Mouse (Mus musculus) limb, embryonic 10.5 days (tissue): Measurements from ENCODE around the gene Cycs. TPM values are rescaled to one million over a fixed set of nuclear protein-coding genes. Genes with fewer than 3 reads are reported as not detected.

Experiments
- DNase-seq: peaks from one replicate; pipeline ENCODE4 v3.0.0-alpha.2; 2017; ENCODE audit warnings: low spot score
- H3K27ac ChIP-seq: fragments of 300-500 bp; sonication (generic); 2 replicates; pipeline ENCODE4 v1.5.1; 2016; ENCODE audit warnings: mild to moderate bottlenecking
- H3K27me3 ChIP-seq: fragments of 300-500 bp; sonication (generic); 2 replicates; pipeline ENCODE4 v1.6.1; 2016; ENCODE audit warnings: low read depth, mild to moderate bottlenecking; ENCODE audit not compliant: poor library complexity, severe bottlenecking
- H3K36me3 ChIP-seq: fragments of 300-500 bp; sonication (generic); 2 replicates; pipeline ENCODE4 v1.6.1; 2016; ENCODE audit warnings: mild to moderate bottlenecking, moderate library complexity
- H3K4me1 ChIP-seq: fragments of 300-500 bp; sonication (generic); 2 replicates; pipeline ENCODE4 v1.6.1; 2016
- H3K4me3 ChIP-seq: fragments of 300-500 bp; sonication (generic); 2 replicates; pipeline ENCODE4 v1.5.1; 2016; ENCODE audit warnings: mild to moderate bottlenecking, moderate library complexity
- H3K9me3 ChIP-seq: fragments of 300-500 bp; sonication (generic); replicated peaks from 2 replicates; pipeline ENCODE4 v1.6.1; 2016; ENCODE audit warnings: mild to moderate bottlenecking
- WGBS: fragments of 180-500 bp; shearing (Covaris S2); methylation state at CpG from one replicate; pipeline ENCODE4 v1.1.7; 2016; 5-methylcytosine and 5-hydroxymethylcytosine counted together
- polyA plus RNA-seq: library from polyadenylated mRNA; unstranded; fragments of >200 nt; fragmentation: Nextera tagmentation; extraction: Ambion mirVana; gene quantifications from 2 replicates; pipeline ENCODE4 v1.2.1, GENCODE M21; 2016

Cycs gene
- polyA plus RNA-seq, result 80.1 and 96.7 TPM in 2 replicates

DNA sequence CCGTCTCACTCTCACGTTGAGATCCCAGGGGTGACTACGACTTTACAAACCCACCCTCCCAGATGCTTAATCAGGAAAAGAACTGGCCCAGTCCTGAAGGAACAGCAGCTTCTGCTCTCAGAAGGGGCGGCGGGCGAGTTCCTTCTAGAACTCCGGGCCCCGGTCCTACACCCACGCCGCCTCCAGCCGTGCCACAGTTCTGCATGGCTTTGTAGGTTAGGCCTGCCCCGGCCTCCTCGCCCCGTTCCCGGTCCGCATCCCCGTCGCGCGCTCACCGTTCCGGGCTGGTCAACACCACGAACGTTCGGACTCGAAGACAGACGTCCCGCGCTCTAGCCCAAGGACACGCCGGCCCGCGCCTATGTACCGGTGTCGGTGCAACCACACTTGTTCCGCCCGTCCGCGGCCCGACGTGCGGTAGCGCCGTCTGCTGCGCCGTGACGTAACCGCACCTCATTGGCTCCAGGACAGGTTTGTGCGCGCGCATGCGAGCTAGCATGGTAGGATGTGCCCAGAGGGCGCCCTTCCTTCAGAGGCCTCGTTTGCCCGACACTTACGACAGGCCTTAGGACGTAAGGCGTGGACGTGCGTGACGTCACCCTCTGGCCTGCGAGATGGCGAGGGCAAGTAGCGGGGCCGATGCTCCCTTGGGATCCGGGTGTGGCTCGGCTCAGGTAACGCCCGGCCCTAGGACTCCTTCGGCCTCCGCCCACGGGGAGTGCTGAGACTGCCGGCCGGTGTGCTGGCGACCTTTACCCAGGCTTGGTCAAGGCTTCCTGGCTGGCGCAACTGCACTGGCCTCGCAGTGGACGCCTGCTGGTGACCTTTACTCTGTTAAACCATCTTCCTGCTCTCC lies at the start of gene Cycs:
TSS of gene Cycs (minus strand) at position 398 of the 856 bp plus-strand sequence.
- H3K27ac ChIP-seq, result peak within 1 kb of the TSS; percentile 95
- H3K4me1 ChIP-seq, result peaks cover 16% of the 10 kb centered on the region
- WGBS, result under 1% methylated on average over 78 of the region's 78 CpGs
- peak within 1 kb of the TSS; percentile 92 for H3K4me3 ChIP-seq
- H3K9me3 ChIP-seq, result no peaks in the 10 kb centered on the region
- no peaks in the 10 kb centered on the region for H3K27me3 ChIP-seq
- peak; percentile 100 for DNase-seq
- H3K36me3 ChIP-seq, result peaks cover 21% of the 10 kb centered on the region

DNA sequence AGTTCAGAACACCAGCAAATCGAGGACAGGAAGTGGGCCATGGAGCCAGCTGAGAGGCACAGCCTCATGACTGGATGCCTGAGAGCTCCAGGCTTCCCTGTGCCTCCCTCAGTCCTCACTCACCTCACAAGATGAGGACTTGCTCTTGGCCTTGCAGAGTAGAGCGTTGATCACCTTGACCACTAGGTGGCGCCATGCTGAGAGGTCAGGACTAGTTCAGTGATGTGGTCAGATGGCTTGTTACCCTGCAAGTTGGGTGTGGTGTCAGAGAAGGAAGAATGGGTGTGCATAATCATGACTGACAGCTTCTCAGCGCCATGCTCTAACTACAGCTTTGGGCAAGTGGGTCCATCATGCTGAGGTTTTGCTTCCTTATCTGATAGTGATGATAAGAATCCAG lies 35.3 kb upstream of the Cycs start:
- H3K4me1 ChIP-seq, result peaks cover 15% of the 10 kb centered on the region
- H3K27ac ChIP-seq, result no peak overlapping the region
- 36% methylated on average over 4 of the region's 4 CpGs for WGBS
- 0 out of 2 replicates have a peak, but pooled peaks cover 5% of the 10 kb centered on the region for H3K27me3 ChIP-seq
- H3K4me3 ChIP-seq, result no peak overlapping the region
- no peaks in the 10 kb centered on the region for H3K9me3 ChIP-seq
- no peaks in the 10 kb centered on the region for H3K36me3 ChIP-seq
- peak; percentile 78 for DNase-seq

DNA sequence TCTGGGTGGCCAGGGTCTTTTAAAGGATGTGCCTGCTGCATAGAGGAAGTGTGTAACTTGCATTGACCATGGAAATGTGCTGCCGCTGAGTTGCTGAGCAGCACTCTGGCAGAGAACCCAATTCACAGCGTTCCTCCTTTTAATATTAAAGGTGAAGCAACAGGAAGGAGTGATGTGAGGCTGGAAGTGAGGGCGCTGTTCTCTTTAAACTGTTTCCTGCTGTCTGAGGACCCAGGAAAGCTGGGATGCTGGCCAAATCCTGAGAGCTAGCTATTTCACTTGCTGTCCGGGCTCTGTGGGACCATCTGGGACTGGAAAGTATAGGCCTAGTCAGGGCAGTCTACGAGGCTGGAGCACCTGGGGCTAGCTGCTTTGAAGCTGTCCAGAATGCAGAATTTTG lies 32.2 kb upstream of the Cycs start:
- no peak for DNase-seq
- WGBS, result 81% methylated on average over 5 of the region's 5 CpGs
- peaks cover 22% of the 10 kb centered on the region for H3K27me3 ChIP-seq
- no peak overlapping the region for H3K27ac ChIP-seq
- H3K4me1 ChIP-seq, result peaks cover 22% of the 10 kb centered on the region
- H3K4me3 ChIP-seq, result no peak overlapping the region
- no peaks in the 10 kb centered on the region for H3K9me3 ChIP-seq
- H3K36me3 ChIP-seq, result no peaks in the 10 kb centered on the region

DNA sequence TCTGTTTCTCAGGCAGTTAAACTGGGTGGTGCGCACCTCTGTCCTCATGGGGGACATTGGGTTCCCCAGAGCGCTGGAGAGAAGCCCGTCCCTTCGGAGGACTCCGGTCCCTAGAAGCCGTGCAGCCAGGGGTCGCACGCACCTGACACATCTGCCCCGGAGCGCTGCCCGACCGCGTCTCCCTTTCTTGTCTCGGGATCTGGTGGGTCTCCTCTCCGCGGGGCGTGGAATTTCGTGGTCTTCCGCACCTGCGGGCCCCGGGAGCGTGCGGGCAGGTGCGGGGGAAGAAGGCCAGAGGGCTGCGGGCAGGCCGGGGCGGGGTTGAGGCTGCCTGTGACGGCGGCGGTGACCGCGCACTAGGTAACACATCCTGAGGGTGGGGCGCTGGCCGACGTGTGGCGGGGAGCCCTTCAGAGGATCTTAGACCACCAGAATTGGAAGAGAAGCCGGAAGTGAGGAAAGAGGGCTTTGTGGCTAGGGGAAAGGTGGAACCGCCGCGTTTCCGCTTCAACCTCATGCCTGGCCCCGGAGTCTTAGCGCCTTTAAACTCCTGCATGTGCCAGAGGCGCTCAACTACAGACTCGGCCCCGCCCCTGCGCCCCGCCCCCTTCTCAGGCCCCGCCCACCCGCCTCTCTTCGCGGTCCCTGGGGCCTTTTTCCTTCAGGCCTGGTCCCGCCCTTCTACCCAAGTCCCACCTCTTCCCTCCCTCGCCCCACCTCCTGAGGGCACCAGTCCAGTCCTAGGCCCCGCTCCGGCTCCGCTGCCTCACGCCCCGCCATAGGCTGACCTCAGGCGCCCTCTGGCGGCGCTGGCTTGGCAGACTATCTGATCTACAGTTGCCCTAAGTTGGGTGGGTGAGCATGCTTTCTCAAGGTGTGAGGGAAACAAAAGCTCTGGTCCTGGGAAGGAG lies 30.2 kb upstream of the Cycs start, which contains the start of gene 4921507P07Rik:
TSS of gene 4921507P07Rik (minus strand) at position 332 of the 911 bp plus-strand sequence.
- H3K27ac ChIP-seq, result peak within 1 kb of the TSS; percentile 81
- peak; percentile 91 for DNase-seq
- under 1% methylated on average over 58 of the region's 62 CpGs for WGBS
- peaks cover 22% of the 10 kb centered on the region for H3K27me3 ChIP-seq
- peak within 1 kb of the TSS; percentile 60 for H3K4me3 ChIP-seq
- peaks cover 22% of the 10 kb centered on the region for H3K4me1 ChIP-seq
- H3K9me3 ChIP-seq, result no peaks in the 10 kb centered on the region
- no peaks in the 10 kb centered on the region for H3K36me3 ChIP-seq

DNA sequence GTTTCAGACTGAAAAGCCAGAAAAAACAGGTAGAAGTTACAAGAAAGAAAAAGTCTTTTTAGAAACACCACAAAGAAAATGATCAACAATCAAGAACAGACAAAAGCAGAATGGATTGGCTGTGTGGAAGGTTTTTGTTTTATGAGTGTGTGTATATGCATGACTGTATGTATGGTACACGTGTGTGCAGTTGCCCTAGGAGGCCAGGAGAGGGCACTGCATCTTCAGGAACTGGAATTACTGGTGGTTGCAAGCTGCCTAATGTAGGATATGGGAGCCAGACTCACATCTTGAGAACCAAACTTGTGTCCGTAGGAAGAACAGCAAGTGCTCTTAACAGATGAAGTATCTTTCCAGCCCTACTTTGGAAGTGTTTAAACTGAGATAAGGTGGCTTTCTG lies 28.0 kb upstream of the Cycs start:
- Histone ChIP-seq H3K27ac (no peak overlapping the region), H3K9me3 (no peaks in the 10 kb centered on the region), H3K4me3 (no peak overlapping the region), H3K27me3 (peaks cover 21% of the 10 kb centered on the region), H3K4me1 (peaks cover 22% of the 10 kb centered on the region), H3K36me3 (no peaks in the 10 kb centered on the region)
- WGBS, result 85% methylated on average over 2 of the region's 2 CpGs
- no peak for DNase-seq

DNA sequence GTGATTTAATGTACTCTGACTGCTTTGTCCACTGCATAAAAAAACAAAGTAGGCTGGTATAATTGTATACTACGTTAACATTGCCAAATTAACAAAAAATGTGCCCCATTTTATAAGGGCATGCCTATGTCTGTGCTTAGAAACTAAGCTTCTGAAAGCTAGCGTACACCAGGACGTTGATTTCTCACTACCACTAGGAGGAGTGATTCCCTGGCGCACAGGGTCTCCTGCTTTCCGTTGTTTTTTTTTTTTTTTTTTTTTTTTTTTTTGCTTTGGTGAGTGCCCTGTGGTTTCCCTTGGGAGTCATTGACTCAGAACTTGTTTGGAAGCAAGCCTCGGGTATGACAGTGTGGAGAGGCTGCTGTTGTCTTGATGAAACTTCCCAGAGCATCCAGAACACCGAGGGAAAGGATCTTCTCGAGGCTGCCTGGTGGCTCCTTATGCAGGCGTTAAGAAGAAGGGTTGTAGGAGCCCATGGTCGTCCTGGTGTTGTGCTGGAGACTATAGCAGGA lies 27.1 kb upstream of the Cycs start:
- Histone ChIP-seq H3K36me3 (no peaks in the 10 kb centered on the region), H3K4me1 (peaks cover 19% of the 10 kb centered on the region), H3K27me3 (peaks cover 17% of the 10 kb centered on the region), H3K4me3 (no peak overlapping the region), H3K27ac (no peak overlapping the region), H3K9me3 (no peaks in the 10 kb centered on the region)
- WGBS, result 74% methylated on average over 10 of the region's 10 CpGs
- no peak for DNase-seq

DNA sequence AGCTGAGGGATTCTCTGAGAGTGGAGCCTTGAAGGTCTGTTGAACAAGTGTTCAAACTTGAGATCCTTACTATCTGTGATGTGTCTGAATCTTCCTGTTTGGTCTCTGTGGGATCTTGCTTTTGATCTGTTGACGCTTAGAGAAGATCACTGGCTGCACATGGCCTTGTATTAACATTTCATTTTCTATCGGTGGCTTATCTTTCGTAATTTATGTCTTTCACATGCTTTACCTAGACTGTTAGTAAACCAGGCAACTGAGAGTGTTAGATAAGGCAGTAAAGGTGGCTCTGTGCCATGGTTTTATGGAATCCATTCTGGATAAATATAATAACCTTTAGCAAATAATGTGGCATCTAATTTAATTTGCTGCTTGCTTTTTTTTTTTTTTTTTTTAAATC lies 23.9 kb upstream of the Cycs start:
- no peak for DNase-seq
- no peak overlapping the region for H3K4me3 ChIP-seq
- H3K9me3 ChIP-seq, result no peaks in the 10 kb centered on the region
- H3K27ac ChIP-seq, result no peak overlapping the region
- peaks cover 7% of the 10 kb centered on the region; the same call in 1 of the 2 replicates for H3K4me1 ChIP-seq
- H3K36me3 ChIP-seq, result no peaks in the 10 kb centered on the region
- 97% methylated on average over 3 of the region's 3 CpGs for WGBS
- H3K27me3 ChIP-seq, result peaks cover 6% of the 10 kb centered on the region

DNA sequence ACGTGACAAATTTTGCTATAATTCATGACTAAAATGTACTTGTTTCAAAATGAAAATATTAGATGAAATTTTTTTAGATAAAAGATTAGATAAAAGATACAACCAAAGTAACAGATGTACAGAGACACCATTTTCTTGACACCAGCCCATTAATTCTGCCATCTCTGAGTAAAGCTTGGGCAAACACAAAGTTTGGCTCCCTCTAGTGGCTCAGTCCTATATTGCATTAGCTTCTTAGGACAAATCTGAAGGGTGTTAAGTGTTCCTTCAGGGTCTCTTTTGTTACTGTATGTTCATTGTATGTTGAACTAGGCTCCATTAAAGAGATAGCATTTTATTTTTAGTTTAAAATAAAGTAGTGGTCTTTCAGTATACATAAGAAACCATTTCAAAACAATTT lies 21.9 kb upstream of the Cycs start:
- no peak for DNase-seq
- Histone ChIP-seq H3K27ac (no peak overlapping the region), H3K9me3 (no peaks in the 10 kb centered on the region), H3K4me3 (no peak overlapping the region), H3K36me3 (no peaks in the 10 kb centered on the region), H3K27me3 (no peaks in the 10 kb centered on the region), H3K4me1 (peaks cover 8% of the 10 kb centered on the region; the same call in 1 of the 2 replicates)
- 91% methylated on average over 1 of the region's 1 CpGs for WGBS

DNA sequence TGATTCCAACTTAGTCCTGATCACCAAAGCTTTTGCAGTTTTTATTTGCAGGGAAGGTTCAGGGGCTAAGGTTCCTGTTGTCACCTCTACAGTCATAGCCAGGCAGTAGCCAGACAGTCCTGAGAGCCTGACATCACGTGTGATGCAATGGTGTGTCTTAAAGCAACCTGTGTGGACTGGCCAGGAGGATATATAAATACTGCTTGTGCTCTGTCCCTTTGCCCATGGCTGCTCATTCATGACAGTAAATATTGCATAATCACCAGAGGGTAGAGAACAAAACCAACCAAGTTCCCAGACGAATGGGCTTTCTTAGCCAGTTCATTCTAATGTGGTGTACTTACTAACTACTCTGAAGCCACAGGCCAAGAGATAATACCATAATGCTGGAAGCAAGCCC lies 21.1 kb upstream of the Cycs start:
- H3K9me3 ChIP-seq, result no peaks in the 10 kb centered on the region
- no peaks in the 10 kb centered on the region for H3K27me3 ChIP-seq
- H3K27ac ChIP-seq, result no peak overlapping the region
- no peak for DNase-seq
- no peaks in the 10 kb centered on the region for H3K36me3 ChIP-seq
- WGBS, result 88% methylated on average over 2 of the region's 2 CpGs
- peaks cover 8% of the 10 kb centered on the region; the same call in 1 of the 2 replicates for H3K4me1 ChIP-seq
- H3K4me3 ChIP-seq, result no peak overlapping the region

DNA sequence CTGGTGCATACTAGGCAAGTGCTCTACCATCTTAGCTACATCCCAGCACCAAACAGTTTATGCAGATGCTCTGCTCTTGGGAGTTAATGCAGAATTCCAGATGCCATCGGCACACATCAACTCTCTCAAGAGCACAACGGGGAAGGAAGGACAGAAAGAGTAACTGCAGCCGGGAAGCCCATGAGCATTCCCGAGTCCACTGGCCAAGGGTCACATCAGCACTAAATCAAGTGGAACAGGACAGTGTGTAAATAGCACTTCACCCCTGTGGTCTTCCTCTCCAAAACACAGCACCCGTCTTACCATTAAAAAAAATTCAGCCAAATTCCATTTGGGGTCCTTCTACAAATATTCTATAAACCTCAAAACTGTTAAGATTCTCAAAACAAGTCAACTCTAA lies 20.0 kb upstream of the Cycs start:
- DNase-seq, result no peak
- 73% methylated on average over 5 of the region's 5 CpGs for WGBS
- peaks cover 8% of the 10 kb centered on the region; the same call in 1 of the 2 replicates for H3K4me1 ChIP-seq
- no peaks in the 10 kb centered on the region for H3K9me3 ChIP-seq
- no peaks in the 10 kb centered on the region for H3K27me3 ChIP-seq
- no peak overlapping the region for H3K4me3 ChIP-seq
- H3K36me3 ChIP-seq, result no peaks in the 10 kb centered on the region
- H3K27ac ChIP-seq, result no peak overlapping the region

DNA sequence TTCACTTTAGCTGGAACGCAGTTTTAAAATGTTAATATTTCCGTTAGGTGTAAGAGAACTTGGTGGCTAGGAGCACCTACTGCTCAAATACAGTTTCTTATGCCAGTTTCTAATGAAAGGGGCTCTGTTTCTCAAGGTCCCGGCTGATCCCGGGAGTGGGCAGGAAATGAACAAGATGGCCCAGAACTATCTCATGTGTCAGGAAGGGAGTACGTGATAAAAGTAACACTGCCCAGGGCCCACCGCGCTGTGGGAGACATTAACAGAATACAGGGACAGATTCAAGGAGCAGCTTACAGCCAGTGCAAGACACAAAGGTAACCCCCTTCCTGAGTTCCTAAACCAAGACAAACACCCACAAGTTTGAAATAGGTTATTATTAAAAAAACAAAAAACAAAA lies 19.4 kb upstream of the Cycs start:
- Histone ChIP-seq H3K27ac (no peak overlapping the region), H3K4me1 (peaks cover 8% of the 10 kb centered on the region; the same call in 1 of the 2 replicates), H3K36me3 (no peaks in the 10 kb centered on the region), H3K27me3 (no peaks in the 10 kb centered on the region), H3K9me3 (no peaks in the 10 kb centered on the region), H3K4me3 (no peak overlapping the region)
- DNase-seq, result no peak
- 76% methylated on average over 7 of the region's 7 CpGs for WGBS

DNA sequence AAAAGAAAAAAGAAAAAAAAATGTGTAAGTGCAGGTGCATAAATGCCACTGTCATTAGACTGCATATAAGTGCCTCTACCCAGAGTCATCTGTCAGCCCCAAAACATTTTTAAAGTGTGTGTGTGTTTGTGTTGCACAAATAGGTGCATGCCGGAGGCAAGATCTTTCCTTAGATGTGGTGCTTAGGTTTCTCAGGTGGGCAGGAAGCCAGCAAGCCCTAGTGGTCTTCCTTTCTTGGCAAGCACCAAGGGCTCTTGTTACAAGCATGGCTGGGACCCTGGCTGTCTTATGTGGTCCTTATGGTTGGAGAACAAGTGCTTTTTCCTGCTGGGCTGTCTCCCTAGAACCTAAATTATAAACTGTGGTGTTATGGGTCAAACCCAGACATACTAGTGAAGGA lies 5.3 kb upstream of the Cycs start:
- peaks cover 8% of the 10 kb centered on the region for H3K4me1 ChIP-seq
- no peak overlapping the region for H3K27ac ChIP-seq
- H3K9me3 ChIP-seq, result no peaks in the 10 kb centered on the region
- H3K4me3 ChIP-seq, result no peak overlapping the region
- 100% methylated on average over 1 of the region's 1 CpGs for WGBS
- no peaks in the 10 kb centered on the region for H3K27me3 ChIP-seq
- DNase-seq, result no peak
- no peaks in the 10 kb centered on the region for H3K36me3 ChIP-seq

DNA sequence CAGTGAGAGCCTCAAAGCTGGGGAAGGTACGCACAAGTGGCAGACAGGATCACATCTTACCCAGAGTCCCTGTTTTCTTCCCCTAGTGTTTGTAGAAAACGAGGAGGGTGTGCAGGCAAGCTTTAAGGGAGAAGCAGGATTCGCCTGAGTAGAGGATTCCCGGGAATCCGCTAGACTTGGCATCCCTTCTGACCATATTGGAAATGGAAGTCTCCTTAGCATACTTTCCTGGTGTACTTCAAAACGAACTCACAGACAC lies 588 bp upstream of the Cycs start:
- no peaks in the 10 kb centered on the region for H3K27me3 ChIP-seq
- peak overlapping the region; percentile 95 for H3K27ac ChIP-seq
- peak overlapping the region; percentile 92 for H3K4me3 ChIP-seq
- no peak for DNase-seq
- 27% methylated on average over 6 of the region's 6 CpGs for WGBS
- no peaks in the 10 kb centered on the region for H3K9me3 ChIP-seq
- peaks cover 21% of the 10 kb centered on the region for H3K36me3 ChIP-seq
- H3K4me1 ChIP-seq, result peaks cover 16% of the 10 kb centered on the region
